Mouse (Mus musculus) thymus, postnatal 10 days (tissue): ENCODE data around the gene A930033H14Rik.
A peak's percentile ranks its signal among the peaks of the same experiment; 100 is the strongest.

Source experiments
- DNase-seq, 2 experiments: peaks; one replicate each; pipeline ENCODE4 v3.0.0; 2021; ENCODE audit warnings: low spot score in 2 of 2

A930033H14Rik gene

GRCm38 (mm10) chr10:69212542-69213440, at the start of gene A930033H14Rik:
Gene A930033H14Rik, minus strand, starts transcription at chr10:69213098.
- DNase-seq: peak; percentile 10 to 28

- DNase-seq: no peak
Measured at GRCm38 (mm10) chr10:69259929-69260328, 47.0 kb upstream of the A930033H14Rik start.

GRCm38 (mm10) chr10:69259161-69259560, 46.3 kb upstream of the A930033H14Rik start:
- no peak for DNase-seq

- no peak for DNase-seq
Measured at GRCm38 (mm10) chr10:69258588-69258987, 45.7 kb upstream of the A930033H14Rik start.

GRCm38 (mm10) chr10:69257592-69258133, 44.8 kb upstream of the A930033H14Rik start:
- no peak for DNase-seq

GRCm38 (mm10) chr10:69255594-69255993, 42.7 kb upstream of the A930033H14Rik start:
- DNase-seq: no peak

GRCm38 (mm10) chr10:69254390-69254847, 41.5 kb upstream of the A930033H14Rik start:
- DNase-seq: no peak

- no peak for DNase-seq
Measured at GRCm38 (mm10) chr10:69253686-69254080, 40.8 kb upstream of the A930033H14Rik start.

- no peak for DNase-seq
Measured at GRCm38 (mm10) chr10:69253075-69253685, 40.3 kb upstream of the A930033H14Rik start.

GRCm38 (mm10) chr10:69252112-69253074, 39.5 kb upstream of the A930033H14Rik start:
- DNase-seq: no peak

GRCm38 (mm10) chr10:69251254-69251653, 38.4 kb upstream of the A930033H14Rik start:
- no peak for DNase-seq

GRCm38 (mm10) chr10:69248261-69249160, 35.6 kb upstream of the A930033H14Rik start:
- no peak for DNase-seq

GRCm38 (mm10) chr10:69247311-69248033, 34.6 kb upstream of the A930033H14Rik start:
- no peak for DNase-seq

- DNase-seq: no peak
Measured at GRCm38 (mm10) chr10:69246762-69247161, 33.9 kb upstream of the A930033H14Rik start.

- DNase-seq: no peak
Measured at GRCm38 (mm10) chr10:69245906-69246668, 33.2 kb upstream of the A930033H14Rik start.

GRCm38 (mm10) chr10:69245151-69245550, 32.3 kb upstream of the A930033H14Rik start:
- DNase-seq: no peak

GRCm38 (mm10) chr10:69240530-69240929, 27.6 kb upstream of the A930033H14Rik start:
- DNase-seq: no peak

- no peak for DNase-seq
Measured at GRCm38 (mm10) chr10:69238311-69238710, 25.4 kb upstream of the A930033H14Rik start.

GRCm38 (mm10) chr10:69237781-69238180, 24.9 kb upstream of the A930033H14Rik start:
- no peak for DNase-seq
